Mouse (Mus musculus): ENCODE results near the gene Snhg11.

Gene Snhg11

GRCm38 (mm10) chr2:158375443-158376122 is at the start of gene Snhg11:
Snhg11 (plus strand) TSS chr2:158375638.
- DNase-seq (ENCODE audit: extremely low read depth, low read depth, low spot score) = no peak

GRCm38 (mm10) chr2:158334356-158334755 is 41.1 kb upstream of the Snhg11 start:
- no peak for DNase-seq (ENCODE audit: extremely low read depth, low read depth, low spot score)

- DNase-seq (ENCODE audit: extremely low read depth, low read depth, low spot score) = no peak
Measured at GRCm38 (mm10) chr2:158337698-158338097, 37.7 kb upstream of the Snhg11 start.

- DNase-seq (ENCODE audit: extremely low read depth, low read depth, low spot score) = no peak
Measured at GRCm38 (mm10) chr2:158339948-158340564, 35.4 kb upstream of the Snhg11 start.

- DNase-seq (ENCODE audit: extremely low read depth, low read depth, low spot score) = no peak
Measured at GRCm38 (mm10) chr2:158341324-158341723, 34.1 kb upstream of the Snhg11 start.

GRCm38 (mm10) chr2:158343495-158343894 is 31.9 kb upstream of the Snhg11 start:
- DNase-seq (ENCODE audit: extremely low read depth, low read depth, low spot score) = no peak

GRCm38 (mm10) chr2:158346467-158346866 is 29.0 kb upstream of the Snhg11 start:
- DNase-seq (ENCODE audit: extremely low read depth, low read depth, low spot score) = no peak

- DNase-seq (ENCODE audit: extremely low read depth, low read depth, low spot score) = no peak
Measured at GRCm38 (mm10) chr2:158347868-158348267, 27.6 kb upstream of the Snhg11 start.

GRCm38 (mm10) chr2:158352801-158353520 is 22.5 kb upstream of the Snhg11 start:
- no peak for DNase-seq (ENCODE audit: extremely low read depth, low read depth, low spot score)

GRCm38 (mm10) chr2:158354348-158355114 is 20.9 kb upstream of the Snhg11 start:
- DNase-seq (ENCODE audit: extremely low read depth, low read depth, low spot score) = no peak

GRCm38 (mm10) chr2:158355238-158355637 is 20.2 kb upstream of the Snhg11 start:
- DNase-seq (ENCODE audit: extremely low read depth, low read depth, low spot score) = no peak

- no peak for DNase-seq (ENCODE audit: extremely low read depth, low read depth, low spot score)
Measured at GRCm38 (mm10) chr2:158356121-158356520, 19.3 kb upstream of the Snhg11 start.

- DNase-seq (ENCODE audit: extremely low read depth, low read depth, low spot score) = no peak
Measured at GRCm38 (mm10) chr2:158359757-158360620, 15.4 kb upstream of the Snhg11 start.

GRCm38 (mm10) chr2:158360873-158361677 is 14.4 kb upstream of the Snhg11 start:
- peak; percentile 30 for DNase-seq (ENCODE audit: extremely low read depth, low read depth, low spot score)

- DNase-seq (ENCODE audit: extremely low read depth, low read depth, low spot score) = no peak
Measured at GRCm38 (mm10) chr2:158361678-158362320, 13.6 kb upstream of the Snhg11 start.

- DNase-seq (ENCODE audit: extremely low read depth, low read depth, low spot score) = no peak
Measured at GRCm38 (mm10) chr2:158364175-158364574, 11.3 kb upstream of the Snhg11 start.

- DNase-seq (ENCODE audit: extremely low read depth, low read depth, low spot score) = no peak
Measured at GRCm38 (mm10) chr2:158365099-158365850, 10.2 kb upstream of the Snhg11 start.

GRCm38 (mm10) chr2:158367654-158368053 is 7.8 kb upstream of the Snhg11 start:
- DNase-seq (ENCODE audit: extremely low read depth, low read depth, low spot score) = no peak

Data from fat pad, adult 2 months (tissue).